Mouse (Mus musculus) embryo, embryonic 11.5 days (tissue): Measurements from ENCODE around the gene Hhat.
A peak's percentile ranks its signal among the peaks of the same experiment; 100 is the strongest.

Experiments
- DNase-seq: peaks from one replicate; pipeline ENCODE4 v3.0.0-alpha.2; 2012; ENCODE audit warnings: low read depth, low spot score

Gene Hhat

GRCm38 (mm10) chr1:192744880-192745239, 26.2 kb downstream of the Hhat start:
- DNase-seq = no peak

DNA sequence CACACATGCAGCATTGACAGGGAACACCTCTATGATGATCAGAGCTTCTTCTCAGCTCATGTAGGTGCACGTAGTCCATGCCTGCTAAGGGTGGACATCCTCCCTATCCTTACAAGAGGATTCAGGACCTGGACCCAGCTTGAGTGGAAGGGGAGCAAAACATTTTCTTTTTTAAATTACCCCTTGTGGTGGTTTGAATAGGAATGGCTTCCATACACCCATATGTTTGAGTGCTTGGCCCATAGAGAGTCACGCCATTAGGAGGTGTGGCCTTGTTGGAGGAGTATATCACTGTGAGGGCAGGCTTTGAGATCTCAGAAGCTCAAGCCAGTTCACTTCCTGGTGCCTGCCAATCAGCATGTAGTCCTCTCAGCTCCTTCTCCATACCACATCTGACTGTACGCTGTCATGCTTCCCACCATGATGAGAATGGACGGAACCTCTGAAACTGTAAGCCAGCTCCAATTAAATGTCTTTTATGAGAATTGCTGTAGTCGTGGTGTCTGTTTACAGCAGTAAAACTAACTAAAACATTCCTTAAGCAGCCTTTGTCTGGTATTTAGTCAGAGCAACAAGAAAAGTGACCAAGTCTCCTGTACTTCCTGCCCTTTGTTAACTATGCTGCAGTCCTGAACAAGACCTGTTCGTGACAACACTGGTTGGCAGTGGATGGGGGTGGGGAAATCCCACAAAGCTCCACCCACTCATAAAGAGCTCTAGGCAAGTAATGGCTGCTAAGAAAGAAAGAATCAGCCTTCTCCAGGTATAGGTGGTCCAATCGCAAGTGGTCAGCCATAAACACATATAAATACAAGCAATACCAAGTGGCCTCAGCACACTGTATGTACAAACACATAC, 28.4 kb downstream of the Hhat start:
- no peak for DNase-seq

DNA sequence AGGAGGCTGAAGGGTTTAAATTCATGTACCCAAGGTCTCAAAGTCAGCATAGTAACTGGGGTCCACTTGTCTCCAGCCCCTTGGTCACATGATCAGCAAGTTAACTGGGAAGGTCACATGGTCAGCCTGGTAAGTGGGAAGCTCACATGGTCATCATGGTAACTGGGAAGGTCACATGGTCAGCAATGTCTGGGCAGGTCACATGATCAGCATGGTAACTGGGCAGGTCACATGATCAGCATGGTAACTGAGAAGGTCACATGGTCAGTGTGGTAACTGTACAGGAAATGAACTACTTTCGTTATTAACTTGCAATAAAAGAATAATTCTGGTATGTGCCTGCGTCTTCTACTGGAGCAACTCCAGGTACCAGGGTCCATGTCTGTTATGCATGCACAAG, 29.1 kb downstream of the Hhat start:
- DNase-seq = no peak

- no peak for DNase-seq
These were observed 34.5 kb downstream of the Hhat start for GRCm38 (mm10) chr1:192736524-192736923.

- no peak for DNase-seq
These were observed 35.0 kb downstream of the Hhat start for GRCm38 (mm10) chr1:192736002-192736426.

- no peak for DNase-seq
These were observed 40.5 kb downstream of the Hhat start for GRCm38 (mm10) chr1:192730517-192730916.

GRCm38 (mm10) chr1:192726996-192727624, 43.9 kb downstream of the Hhat start:
- peak; percentile 27 for DNase-seq

DNA sequence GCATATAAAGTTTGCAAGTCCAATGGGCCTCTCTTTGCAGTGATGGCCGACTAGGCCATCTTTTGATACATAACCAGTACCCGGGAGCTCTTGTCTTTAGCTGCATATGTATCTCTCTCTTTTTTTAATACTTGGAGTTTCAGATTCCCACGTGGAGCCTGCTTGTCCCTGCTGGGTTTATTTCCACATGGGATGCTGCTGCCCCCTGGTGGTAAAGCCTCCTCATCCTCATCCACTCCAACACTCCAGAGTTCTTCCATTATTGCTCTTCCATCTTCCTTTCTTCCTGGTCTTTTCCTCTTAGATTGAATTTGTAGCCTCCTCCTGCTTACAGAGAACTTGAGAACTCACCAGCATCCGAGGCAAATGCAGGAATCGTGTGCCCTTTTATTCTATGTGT, 48.9 kb downstream of the Hhat start:
- peak; percentile 52 for DNase-seq

GRCm38 (mm10) chr1:192720156-192720555, 50.9 kb downstream of the Hhat start:
- no peak for DNase-seq

DNA sequence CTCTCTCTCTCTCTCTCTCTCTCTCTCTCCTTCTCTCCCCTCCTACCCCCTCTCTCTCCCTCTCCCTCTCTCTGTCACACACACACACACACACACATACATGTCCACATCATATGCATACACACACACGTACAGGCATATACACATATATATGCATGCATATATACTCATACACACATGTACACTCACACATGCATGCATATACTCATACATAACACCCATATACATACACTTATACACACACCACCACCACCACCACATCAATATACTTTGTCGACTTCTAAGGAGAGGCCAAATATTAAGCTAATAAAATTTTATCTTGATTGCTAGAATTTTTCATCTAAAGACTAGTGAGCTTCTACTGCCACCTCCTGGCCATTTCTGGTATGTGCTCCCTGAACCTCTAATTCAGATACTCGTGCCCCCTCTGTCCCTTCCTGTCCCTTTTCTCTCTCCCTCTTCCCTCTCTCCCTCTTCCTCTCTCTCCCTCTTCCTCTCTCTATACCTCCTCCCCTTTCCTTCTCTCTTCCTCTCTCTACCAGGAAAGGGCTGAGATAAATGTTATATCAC, 59.2 kb downstream of the Hhat start:
- DNase-seq = no peak

DNA sequence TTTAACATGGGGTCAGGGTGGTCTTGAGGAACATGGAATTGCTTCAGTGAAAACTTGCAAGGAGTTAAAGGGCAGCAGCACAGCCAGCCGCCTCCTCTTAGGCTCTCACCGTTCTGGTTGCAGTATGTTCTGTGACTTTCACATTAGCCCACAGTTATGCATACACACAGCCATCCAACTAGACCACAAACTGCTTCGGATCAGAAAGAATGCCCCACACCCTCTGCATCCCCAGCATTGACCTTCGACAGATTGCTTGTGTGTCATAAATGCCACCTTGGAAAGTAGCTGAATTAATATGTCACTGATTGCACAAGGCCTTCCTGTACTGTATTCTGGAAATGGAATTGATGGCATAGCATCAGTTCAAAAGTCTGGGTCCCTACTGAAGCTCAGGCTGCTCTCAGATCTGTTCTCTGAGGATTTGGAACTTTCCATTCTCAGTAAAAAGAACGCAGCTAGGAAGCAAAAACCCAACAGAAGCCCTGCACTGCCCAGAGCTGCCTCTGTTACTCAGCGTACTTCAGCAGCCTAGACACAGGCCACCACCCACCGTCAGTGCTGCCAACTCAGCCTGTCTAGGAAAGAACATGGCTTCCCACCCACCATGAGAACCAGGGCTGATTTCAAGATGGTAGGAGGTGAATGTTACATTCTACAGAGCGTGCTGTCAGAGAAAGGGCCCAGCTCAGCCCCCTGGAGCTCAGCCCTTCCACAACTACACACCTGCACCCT, 70.5 kb downstream of the Hhat start:
- no peak for DNase-seq

- no peak for DNase-seq
These were observed 71.9 kb downstream of the Hhat start for GRCm38 (mm10) chr1:192699101-192699500.

- DNase-seq = no peak
These were observed 74.6 kb downstream of the Hhat start for GRCm38 (mm10) chr1:192696371-192696863.

DNA sequence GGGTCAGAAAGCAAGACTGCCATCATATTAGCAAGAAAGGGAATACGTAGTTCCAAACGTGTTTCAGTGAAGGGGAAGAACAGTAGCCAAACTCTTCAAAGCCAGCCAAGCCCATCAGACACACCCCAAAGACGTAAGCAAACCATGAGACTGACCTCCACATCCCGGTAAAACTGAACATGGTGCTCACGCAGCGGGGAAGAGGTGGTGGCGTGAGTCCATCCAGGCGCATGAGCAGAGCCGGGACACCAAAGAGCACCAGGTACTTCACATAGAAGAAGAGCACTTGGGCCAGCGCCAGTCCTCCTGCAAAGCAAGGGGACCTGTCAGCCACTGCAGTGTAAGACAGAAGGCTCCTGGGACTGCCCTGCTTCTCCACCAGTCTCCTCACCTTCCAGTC, 77.4 kb downstream of the Hhat start:
- DNase-seq = no peak

DNA sequence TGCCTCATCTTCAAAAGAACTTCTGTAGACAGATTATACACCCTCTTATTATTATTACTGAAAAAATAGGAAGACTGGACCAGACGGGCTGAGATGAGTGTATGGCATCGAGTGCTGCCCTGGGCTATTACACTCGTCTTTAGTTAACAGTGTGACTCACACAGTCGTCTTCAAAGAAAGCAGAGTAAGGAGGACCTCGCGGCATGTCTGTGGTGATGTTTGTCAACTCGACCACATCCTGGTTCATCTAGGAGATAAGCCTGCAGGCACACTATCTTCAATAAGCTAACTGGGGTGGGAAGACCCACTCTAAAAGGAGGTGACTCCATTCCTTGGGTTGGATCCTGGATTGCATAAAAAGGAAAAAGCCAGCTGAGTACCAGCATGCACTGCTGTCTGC, 78.0 kb downstream of the Hhat start:
- DNase-seq = no peak

DNA sequence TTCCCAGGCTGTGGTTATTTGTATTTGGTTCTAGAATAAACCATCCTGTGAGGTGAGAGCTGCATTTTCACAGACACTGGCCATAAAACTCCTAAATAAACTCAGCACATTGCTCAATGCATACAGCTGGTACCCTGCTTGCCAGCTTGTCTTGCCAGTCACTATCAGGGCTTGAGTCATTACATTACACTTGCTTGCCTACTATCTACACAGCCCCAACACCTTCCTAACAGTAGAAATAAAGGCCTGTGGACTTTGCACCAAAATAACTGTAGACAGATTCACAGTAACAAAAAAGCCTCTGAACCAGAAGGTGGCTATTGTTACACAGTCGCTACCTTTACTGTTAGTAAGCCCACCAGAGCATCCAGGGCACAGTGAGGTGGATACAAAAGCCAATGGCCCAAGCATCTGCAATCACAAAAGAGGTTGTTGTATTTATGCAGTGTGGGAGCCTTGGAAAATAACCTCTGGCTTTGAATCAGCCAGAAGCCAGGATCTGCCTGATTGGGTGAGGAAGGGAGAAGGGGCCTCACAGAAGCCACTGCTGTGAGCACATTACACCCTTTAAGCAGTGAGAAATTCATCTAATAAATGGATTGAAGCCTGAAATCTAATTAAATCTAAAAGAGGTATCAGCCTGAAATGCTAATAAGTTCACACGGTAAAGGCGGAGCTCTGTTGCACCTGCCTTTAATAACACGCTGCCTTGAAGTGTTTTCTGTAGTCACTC, 88.6 kb downstream of the Hhat start:
- no peak for DNase-seq

DNA sequence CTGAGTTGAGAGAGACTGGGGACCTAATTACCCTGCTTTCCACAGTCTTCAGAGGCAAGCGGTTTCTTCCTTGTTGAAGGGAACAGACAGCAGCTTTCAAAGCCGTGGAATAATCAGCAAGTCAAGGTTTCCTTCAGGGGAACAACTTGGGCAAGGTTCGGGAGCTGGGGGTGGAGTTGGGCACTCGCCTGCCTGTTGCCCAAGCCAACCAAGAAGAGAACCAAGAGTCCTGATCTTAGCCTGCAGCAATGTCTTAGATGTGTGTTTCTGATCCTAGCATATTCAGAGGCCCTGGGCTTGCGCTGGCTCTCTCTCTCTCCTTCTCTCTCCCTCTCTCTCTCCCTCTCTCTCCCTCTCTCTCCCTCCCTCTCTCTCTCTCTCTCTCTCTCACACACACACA, 93.8 kb downstream of the Hhat start:
- DNase-seq = no peak

GRCm38 (mm10) chr1:192663608-192664007, 107.4 kb downstream of the Hhat start:
- DNase-seq = no peak

- DNase-seq = no peak
These were observed 107.9 kb downstream of the Hhat start for GRCm38 (mm10) chr1:192663092-192663491.

- no peak for DNase-seq
These were observed 109.4 kb downstream of the Hhat start for GRCm38 (mm10) chr1:192661612-192662011.

DNA sequence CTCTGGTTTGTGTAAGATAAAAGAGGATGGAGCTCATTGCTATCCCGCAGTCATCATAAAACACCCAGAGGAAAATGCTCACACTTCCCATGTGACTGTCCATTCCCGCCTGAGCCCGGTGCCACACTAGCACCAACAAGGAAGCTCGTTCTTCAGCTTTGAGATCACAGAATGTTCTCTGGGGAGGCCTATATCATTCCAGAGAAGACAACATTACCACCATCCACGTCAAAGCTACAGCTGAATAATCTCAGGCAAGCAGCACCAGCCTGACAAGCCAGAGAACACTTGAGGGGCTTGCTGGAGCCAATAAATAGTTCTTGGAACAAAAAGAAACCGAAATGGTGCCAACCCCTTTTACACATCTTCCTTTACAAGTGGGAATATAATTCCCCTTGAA, 113.6 kb downstream of the Hhat start:
- no peak for DNase-seq
